Mouse (Mus musculus) skeletal muscle tissue, postnatal 0 days (tissue): ENCODE results near the gene Traf1. TPM values are rescaled to one million over a fixed set of nuclear protein-coding genes. Genes with fewer than 3 reads are reported as not detected.

ENCODE experiments used
- polyA plus RNA-seq: library from polyadenylated mRNA; unstranded; fragments of >200 nt; fragmentation: Nextera tagmentation; extraction: Ambion mirVana; gene quantifications from 2 replicates; pipeline ENCODE4 v1.2.1, GENCODE M21; 2015

The Traf1 gene
- polyA plus RNA-seq: 1.5 and 2.2 TPM in 2 replicates

GRCm38 (mm10) chr2:34961481-34962036, at the start of gene Traf1:
Gene Traf1, minus strand, starts transcription at chr2:34961772.

GRCm38 (mm10) chr2:34913218-34914068, 48.1 kb downstream of the Traf1 start, which contains the start of gene Phf19:
Gene Phf19, minus strand, starts transcription at chr2:34914026.

Other genes with a start within 250 kb of the Traf1 start
- 34.2 and 39.4 TPM in 2 replicates for gene Gapvd1, start 206.5 kb downstream of the Traf1 start, polyA plus RNA-seq
- 196 and 251 TPM in 2 replicates for gene Hspa5, start 189.8 kb downstream of the Traf1 start, polyA plus RNA-seq
- gene Rabepk, start 161.9 kb downstream of the Traf1 start, polyA plus RNA-seq: 14.5 and 19.5 TPM in 2 replicates
- 53.1 and 60.2 TPM in 2 replicates for gene Fbxw2, start 135.5 kb downstream of the Traf1 start, polyA plus RNA-seq
- gene Gm34653, start 128.8 kb downstream of the Traf1 start, polyA plus RNA-seq: 0.07 and 0.14 TPM in 2 replicates
- 0.07 and 0.13 TPM in 2 replicates for gene Cutal, start 87.4 kb downstream of the Traf1 start, polyA plus RNA-seq
- gene Psmd5, start 86.8 kb downstream of the Traf1 start, polyA plus RNA-seq: 39.2 and 47.2 TPM in 2 replicates
- gene Phf19, start 47.7 kb downstream of the Traf1 start, polyA plus RNA-seq: 5.0 and 5.1 TPM in 2 replicates
- gene Hc, start 99.7 kb upstream of the Traf1 start, polyA plus RNA-seq: 0.22 and 0.27 TPM in 2 replicates
- 0.08 and 0.35 TPM in 2 replicates for gene AI182371, start 139.8 kb upstream of the Traf1 start, polyA plus RNA-seq
- gene Cntrl, start 147.7 kb upstream of the Traf1 start, polyA plus RNA-seq: 8.2 and 8.6 TPM in 2 replicates
- 288 and 313 TPM in 2 replicates for gene Rab14, start 239.3 kb upstream of the Traf1 start, polyA plus RNA-seq